Mouse (Mus musculus) megakaryocyte, embryonic 14.5 days (primary cell): ENCODE measurements around the gene Ssh3.

ENCODE experiments used
- FLI1 ChIP-seq: IDR thresholded peaks from 2 replicates; pipeline ENCODE4 v1.6.1; 2012; ENCODE audit warnings: low read length, inconsistent platforms, mixed read lengths
- GATA1 ChIP-seq: IDR thresholded peaks from 3 replicates; pipeline ENCODE4 v1.6.1; 2012; ENCODE audit warnings: mixed read lengths, low read length, inconsistent platforms, borderline replicate concordance

DNA sequence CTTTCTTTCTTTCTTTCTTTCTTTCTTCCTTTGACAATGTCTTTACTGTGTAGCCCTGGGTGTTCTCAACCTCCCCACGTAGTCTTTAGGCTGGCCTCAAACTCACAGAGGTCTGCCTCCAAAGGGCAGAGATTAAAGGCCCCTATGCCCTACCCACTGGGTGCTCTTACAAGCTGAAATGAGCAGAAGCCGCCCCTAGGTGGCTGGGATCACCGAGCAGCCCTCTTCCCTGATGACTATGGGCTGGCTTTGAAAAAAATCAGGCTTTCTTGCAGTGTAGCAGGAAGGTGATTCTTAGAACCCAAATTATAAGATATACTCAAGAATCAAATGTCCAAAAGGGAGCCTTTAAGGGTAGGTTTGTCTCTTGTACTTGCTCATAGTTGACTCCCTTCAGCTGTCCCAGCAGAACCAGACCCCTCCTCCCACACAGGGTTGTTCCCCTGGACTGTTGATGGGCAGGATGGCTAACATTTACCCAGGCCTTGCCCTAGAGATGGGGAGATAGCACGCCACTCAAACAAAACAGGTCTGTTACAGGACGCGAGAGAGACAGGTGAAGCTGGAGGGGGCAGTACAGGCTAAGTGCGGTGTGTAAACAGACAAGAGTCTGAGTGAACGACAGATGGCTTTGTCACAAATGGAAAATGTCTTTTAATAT lies 7.8 kb downstream of the Ssh3 start:
- TF ChIP-seq GATA1 (no peak), FLI1 (no peak)
